Mouse (Mus musculus) stomach, embryonic 14.5 days (tissue): Measurements from ENCODE around the gene Gm20824. TPM values are rescaled to one million over a fixed set of nuclear protein-coding genes. Genes with fewer than 3 reads are reported as not detected.
"Not testable (repeated sequence)": the region's sequence is repeated elsewhere in the genome, so short reads cannot be mapped to it uniquely, and the experiment has no call there.

Experiments
- ATAC-seq: fragments of 200-750 bp; cut with Nextera tagmentation; 2 replicates; pipeline ENCODE4 v1.8.0; 2017; ENCODE audit warnings: low read depth, moderate TSS enrichment; ENCODE audit not compliant: insufficient number of reproducible peaks, insufficient read depth, low FRiP score
- H3K27ac ChIP-seq: fragments of 300-500 bp; sonication (generic); 2 replicates; pipeline ENCODE4 v1.5.1; 2014; ENCODE audit warnings: mild to moderate bottlenecking, low read length, moderate library complexity, mixed read lengths
- H3K27me3 ChIP-seq: fragments of 300-500 bp; sonication (generic); 2 replicates; pipeline ENCODE4 v1.6.1; 2014; ENCODE audit warnings: low read length, control low read depth, mixed read lengths; ENCODE audit not compliant: control insufficient read depth, insufficient read depth
- H3K36me3 ChIP-seq: fragments of 300-500 bp; sonication (generic); 2 replicates; pipeline ENCODE4 v1.6.1; 2014; ENCODE audit warnings: mild to moderate bottlenecking, control low read depth, low read length, moderate library complexity, mixed read lengths; ENCODE audit not compliant: control insufficient read depth, insufficient read depth
- H3K4me1 ChIP-seq: fragments of 300-500 bp; sonication (generic); 2 replicates; pipeline ENCODE4 v1.6.1; 2014; ENCODE audit warnings: low read length, control low read depth, mixed read lengths; ENCODE audit not compliant: control insufficient read depth, insufficient read depth
- H3K4me2 ChIP-seq: fragments of 300-500 bp; sonication (generic); replicated peaks from 2 replicates; pipeline ENCODE4 v1.6.1; 2014; ENCODE audit warnings: low read depth, low read length, control low read depth
- H3K4me3 ChIP-seq: fragments of 300-500 bp; sonication (generic); 2 replicates; pipeline ENCODE4 v1.5.1; 2014; ENCODE audit warnings: low read depth, low read length, control low read depth
- H3K9ac ChIP-seq: fragments of 300-500 bp; sonication (generic); replicated peaks from 2 replicates; pipeline ENCODE4 v1.6.1; 2014; ENCODE audit warnings: low read depth, mild to moderate bottlenecking, control low read depth, low read length, moderate library complexity, mixed read lengths
- H3K9me3 ChIP-seq: fragments of 300-500 bp; sonication (generic); 2 replicates; pipeline ENCODE4 v1.6.1; 2016; ENCODE audit warnings: low read depth, low read length, control low read depth; ENCODE audit not compliant: control insufficient read depth
- WGBS: fragments of 180-500 bp; shearing (Covaris S2); extraction: QIAGEN DNeasy Blood & Tissue Kit; methylation state at CpG from one replicate; pipeline ENCODE4 v1.1.7; 2014; 5-methylcytosine and 5-hydroxymethylcytosine counted together
- polyA plus RNA-seq: library from polyadenylated mRNA; unstranded; fragments of >200 nt; fragmentation: Nextera tagmentation; extraction: Ambion mirVana; gene quantifications from 2 replicates; pipeline ENCODE4 v1.2.1, GENCODE M21; 2014

The Gm20824 gene
- not detected in 2 replicates for polyA plus RNA-seq

GRCm38 (mm10) chrY:8257607-8258006, at the start of gene Gm20824:
Gene Gm20824, plus strand, starts transcription at chrY:8257907.
- H3K9ac ChIP-seq, H3K27ac ChIP-seq, ATAC-seq, H3K9me3 ChIP-seq, H3K4me2 ChIP-seq, H3K4me1 ChIP-seq, H3K36me3 ChIP-seq, H3K27me3 ChIP-seq, H3K4me3 ChIP-seq: not testable (repeated sequence)
- no CpG with 5 or more reads among the region's 6 CpGs for WGBS

Other genes with a start within 250 kb of the Gm20824 start
- gene Gm20825, start 186.4 kb upstream of the Gm20824 start, polyA plus RNA-seq: not detected in 2 replicates